Mouse (Mus musculus) kidney, postnatal 0 days (tissue): ENCODE measurements at regions not wholly inside any gene's neighbourhood (a gene's known extent, or its start where the extent isn't known, plus 50 kb on each side); places are given as distances from the start of the nearest gene placed in this dataset.

Source experiments
- ATAC-seq: fragments of 200-750 bp; cut with Nextera tagmentation; replicated peaks from 2 replicates; pipeline ENCODE4 v1.8.0; 2017; ENCODE audit warnings: low read depth, moderate number of reproducible peaks, moderate TSS enrichment, moderate library complexity; ENCODE audit not compliant: low FRiP score
- DNase-seq: peaks from one replicate; pipeline ENCODE4 v3.0.0-alpha.2; 2016; ENCODE audit warnings: low spot score
- H3K27ac ChIP-seq: fragments of 300-500 bp; sonication (generic); 2 replicates; pipeline ENCODE4 v1.5.1; 2014; ENCODE audit warnings: mild to moderate bottlenecking
- H3K27me3 ChIP-seq: fragments of 300-500 bp; sonication (generic); 2 replicates; pipeline ENCODE4 v1.6.1; 2014; ENCODE audit warnings: low read length, mixed read lengths; ENCODE audit not compliant: insufficient read depth
- H3K36me3 ChIP-seq: fragments of 300-500 bp; sonication (generic); 2 replicates; pipeline ENCODE4 v1.6.1; 2014; ENCODE audit warnings: low read length, mixed read lengths; ENCODE audit not compliant: insufficient read depth
- H3K4me1 ChIP-seq: fragments of 300-500 bp; sonication (generic); replicated peaks from 2 replicates; pipeline ENCODE4 v1.6.1; 2014; ENCODE audit warnings: antibody characterized with exemption, low read length, mixed read lengths; ENCODE audit not compliant: insufficient read depth
- H3K4me2 ChIP-seq: fragments of 300-500 bp; sonication (generic); 2 replicates; pipeline ENCODE4 v1.6.1; 2014; ENCODE audit warnings: mild to moderate bottlenecking, low read length, moderate library complexity, mixed read lengths
- H3K4me3 ChIP-seq: fragments of 300-500 bp; sonication (generic); replicated peaks from 2 replicates; pipeline ENCODE4 v1.5.1; 2014; ENCODE audit warnings: low read depth, low read length
- H3K9ac ChIP-seq: fragments of 300-500 bp; sonication (generic); 2 replicates; pipeline ENCODE4 v1.6.1; 2014; ENCODE audit warnings: low read depth, low read length
- H3K9me3 ChIP-seq: fragments of 300-500 bp; sonication (generic); replicated peaks from 2 replicates; pipeline ENCODE4 v1.6.1; 2016; ENCODE audit warnings: low read length, inconsistent platforms, mixed read lengths
- CTCF ChIP-seq: IDR thresholded peaks from 2 replicates; pipeline ENCODE4 v1.5.1; 2016; ENCODE audit warnings: antibody characterized with exemption, low read depth, mild to moderate bottlenecking, moderate library complexity
- WGBS: fragments of 180-500 bp; shearing (Covaris S2); extraction: QIAGEN DNeasy Blood & Tissue Kit; methylation state at CpG from one replicate; pipeline ENCODE4 v1.1.7; 2014; 5-methylcytosine and 5-hydroxymethylcytosine counted together

DNA sequence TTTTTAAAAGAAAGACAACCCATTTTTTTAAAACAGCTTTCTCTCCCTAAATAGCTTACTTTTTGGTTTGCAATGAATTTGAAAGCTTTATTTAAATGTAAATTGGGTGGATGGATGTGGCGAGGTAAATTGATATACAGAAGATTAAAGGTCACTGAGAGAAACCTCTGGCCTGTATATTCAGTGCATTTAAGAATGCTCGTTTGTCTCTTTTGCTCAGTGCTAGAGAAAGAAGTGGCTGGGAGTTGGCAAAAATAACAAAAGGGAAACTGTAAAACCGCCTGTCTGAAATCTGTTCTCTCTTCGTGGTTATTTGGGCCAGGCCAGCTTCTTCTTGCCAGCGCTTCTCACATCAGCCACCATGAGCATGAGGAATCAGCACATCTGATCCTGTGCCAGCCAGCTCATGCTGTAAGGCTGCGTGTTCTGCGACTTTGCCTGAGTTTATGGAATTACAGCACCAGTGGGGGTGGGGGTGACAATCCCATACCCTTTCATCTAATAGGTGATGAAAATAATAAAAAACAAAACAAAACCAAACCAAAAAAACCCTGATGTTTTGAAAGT, 62.7 kb upstream of the Cul1 start:
- no peaks in the 10 kb centered on the region for H3K36me3 ChIP-seq
- H3K9me3 ChIP-seq = no peaks in the 10 kb centered on the region
- no peak overlapping the region for H3K4me2 ChIP-seq
- H3K9ac ChIP-seq = no peak overlapping the region
- H3K27ac ChIP-seq = no peak overlapping the region
- no peak overlapping the region for H3K4me3 ChIP-seq
- H3K27me3 ChIP-seq = no peaks in the 10 kb centered on the region
- TF ChIP-seq CTCF = no peak
- 33% methylated on average over 7 of the region's 7 CpGs for WGBS
- ATAC-seq (no peak), DNase-seq (no peak)
- H3K4me1 ChIP-seq = 0 out of 2 replicates have a peak, but pooled peaks cover 4% of the 10 kb centered on the region

DNA sequence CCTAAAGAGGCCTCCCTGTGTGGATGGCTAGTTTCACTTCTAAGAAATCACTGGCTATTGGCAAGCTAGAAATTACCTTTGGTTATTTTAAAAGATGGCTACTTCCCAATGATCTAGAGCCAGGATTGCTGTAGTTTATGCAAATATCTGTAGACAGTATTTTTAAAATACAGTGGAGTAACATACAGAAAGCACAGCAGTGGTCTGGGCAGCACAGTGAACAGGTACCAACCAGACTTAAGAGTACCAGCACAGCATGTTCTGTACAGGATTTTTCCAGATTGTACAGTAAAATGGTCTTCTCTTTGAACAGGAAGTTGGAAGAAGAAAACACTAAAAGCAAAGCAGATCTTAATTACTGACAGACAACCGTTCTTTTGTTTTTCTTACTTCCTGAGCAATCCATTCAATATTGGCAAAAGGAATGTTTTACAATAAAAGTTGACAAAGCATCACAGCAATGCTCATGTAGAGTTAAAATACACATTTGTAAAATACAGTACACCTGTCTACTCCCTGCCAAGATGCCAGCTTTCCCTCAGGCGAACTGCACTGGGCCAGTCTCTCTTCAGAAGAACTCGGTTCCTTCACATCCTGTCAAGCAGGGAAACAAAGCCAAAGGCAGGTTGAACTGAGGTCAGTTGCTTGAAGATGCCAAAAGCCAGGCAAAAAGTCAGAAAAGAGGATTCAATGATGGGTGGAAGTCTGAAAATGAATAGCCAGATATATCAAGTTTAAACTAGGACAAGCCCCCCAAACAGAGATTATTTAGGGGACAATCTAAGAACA, 62.0 kb upstream of the Cul1 start:
- no peaks in the 10 kb centered on the region for H3K27me3 ChIP-seq
- 0 out of 2 replicates have a peak, but pooled peaks cover 4% of the 10 kb centered on the region for H3K4me1 ChIP-seq
- no peak for DNase-seq
- no peak for ATAC-seq
- no peak overlapping the region for H3K27ac ChIP-seq
- H3K4me3 ChIP-seq = no peak overlapping the region
- H3K4me2 ChIP-seq = no peak overlapping the region
- no peak overlapping the region for H3K9ac ChIP-seq
- H3K9me3 ChIP-seq = no peaks in the 10 kb centered on the region
- TF ChIP-seq CTCF = no peak
- H3K36me3 ChIP-seq = no peaks in the 10 kb centered on the region
- WGBS = 34% methylated on average over 3 of the region's 3 CpGs

DNA sequence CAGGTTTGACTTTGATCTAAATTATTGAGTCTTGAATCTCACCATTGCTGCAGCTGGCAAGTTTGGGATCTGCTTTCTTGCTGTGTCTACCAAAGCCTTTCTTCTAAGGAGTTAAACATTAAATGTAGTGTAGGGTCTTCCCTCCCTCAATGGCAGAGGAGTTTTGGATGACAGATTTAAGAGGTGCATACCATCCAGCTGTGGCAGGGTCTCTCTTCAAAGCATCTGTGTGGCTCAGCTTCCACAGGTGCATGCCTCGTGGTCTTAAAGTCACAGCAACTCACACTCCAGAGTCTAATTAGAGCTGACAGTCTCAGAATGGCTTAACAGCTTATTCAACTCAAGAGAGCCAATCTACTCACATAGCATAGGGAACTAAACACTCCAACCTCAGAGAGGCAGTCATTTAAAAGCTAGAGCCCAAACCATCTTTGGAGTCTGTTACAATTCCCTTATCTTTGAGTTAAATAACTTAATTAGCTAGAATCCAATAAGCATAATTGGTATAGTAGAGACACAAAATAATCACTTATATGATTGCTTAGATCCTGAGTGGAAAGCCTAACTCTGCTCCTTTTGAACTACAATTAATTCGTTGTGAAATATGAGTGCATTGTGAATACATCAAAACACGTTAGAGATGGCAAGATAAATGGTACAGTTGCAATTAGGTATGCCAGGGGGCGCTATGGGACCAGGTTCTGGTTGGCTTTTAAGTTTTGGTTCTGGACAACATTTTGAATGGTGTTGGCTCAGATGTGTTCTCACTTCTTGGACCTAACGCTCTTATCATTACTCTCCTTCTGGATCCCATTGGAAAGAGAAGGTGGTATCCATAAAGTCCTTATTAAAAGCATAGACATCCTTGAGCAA, 57.5 kb upstream of the Cul1 start:
- TF ChIP-seq CTCF = peak; percentile 69
- Histone ChIP-seq H3K9ac (no peak overlapping the region), H3K9me3 (no peaks in the 10 kb centered on the region), H3K4me2 (no peak overlapping the region), H3K27me3 (no peaks in the 10 kb centered on the region), H3K4me3 (no peak overlapping the region), H3K36me3 (no peaks in the 10 kb centered on the region), H3K4me1 (0 out of 2 replicates have a peak, but pooled peaks cover 4% of the 10 kb centered on the region), H3K27ac (0 out of 2 replicates have a peak overlapping the region, but pooled peaks have one; percentile 5)
- peak; percentile 51 for DNase-seq
- 34% methylated on average over 5 of the region's 5 CpGs for WGBS
- ATAC-seq = no peak
